Mouse (Mus musculus) 3134 (cell line): Measurements from ENCODE around the gene Scrn3.
A peak's percentile ranks its signal among the peaks of the same experiment; 100 is the strongest.

Experiments
- DNase-seq: peaks from one replicate; pipeline ENCODE4 v3.0.0-alpha.2; 2011; ENCODE audit warnings: low spot score; ENCODE audit not compliant: insufficient read length; ENCODE audit errors: extremely low read depth

Scrn3 gene

GRCm38 (mm10) chr2:73378326-73378725, 65.9 kb downstream of the Scrn3 start:
- no peak for DNase-seq

- no peak for DNase-seq
These were observed 67.3 kb downstream of the Scrn3 start for GRCm38 (mm10) chr2:73379656-73380055.

- no peak for DNase-seq
These were observed 68.0 kb downstream of the Scrn3 start for GRCm38 (mm10) chr2:73380298-73380975.

GRCm38 (mm10) chr2:73385172-73385571, 72.8 kb downstream of the Scrn3 start:
- DNase-seq, result no peak

GRCm38 (mm10) chr2:73385641-73386355, 73.4 kb downstream of the Scrn3 start:
- no peak for DNase-seq

GRCm38 (mm10) chr2:73386356-73387046, 74.1 kb downstream of the Scrn3 start, which contains the start of gene Gpr155:
TSS of gene Gpr155 (minus strand) at chr2:73386572.
- DNase-seq, result peak; percentile 99
